Mouse (Mus musculus): ENCODE results near the gene Coro2a. TPM values are rescaled to one million over a fixed set of nuclear protein-coding genes. Genes with fewer than 3 reads are reported as not detected.

The Coro2a gene
- total RNA-seq, 1 experiment = 2.5 TPM

- H3K9ac ChIP-seq (ENCODE audit: insufficient read depth, low read depth, low read length, poor library complexity, severe bottlenecking) = no peak overlapping the region
- H3K4me1 ChIP-seq (ENCODE audit: control insufficient read depth in 2 of 2, insufficient read depth in 2 of 2, low read length in 2 of 2, poor library complexity in 1 of 2) = no peaks in the 10 kb centered on the region
- TF ChIP-seq MAFK (IDR thresholded peaks at IDR 0.05; ENCODE audit: insufficient read depth, low read depth, low read length) = no peak
- no peak for TF ChIP-seq CHD2 (IDR thresholded peaks at IDR 0.05; ENCODE audit: low read depth, low read length)
- TF ChIP-seq ZC3H11A (IDR thresholded peaks at IDR 0.05; ENCODE audit: borderline replicate concordance, low read depth, low read length) = no peak
- no peak for TF ChIP-seq ZNF384 (IDR thresholded peaks at IDR 0.05; ENCODE audit: low read depth, low read length)
- TF ChIP-seq HCFC1 (IDR thresholded peaks at IDR 0.05; ENCODE audit: borderline replicate concordance, insufficient read depth, low read length) = no peak
- no peak overlapping the region for H3K27ac ChIP-seq (ENCODE audit: insufficient read depth, low read depth, low read length, poor library complexity, severe bottlenecking)
- no peaks in the 10 kb centered on the region for H3K36me3 ChIP-seq (ENCODE audit: control insufficient read depth, insufficient read depth, low read length, poor library complexity, severe bottlenecking)
- in situ Hi-C loops (cut with MboI; ENCODE audit: low sequenced_read_pairs in 2 of 2, unreplicated experiment in 2 of 2) = no loop called here
- no peak overlapping the region for H3K4me3 ChIP-seq (ENCODE audit: insufficient read depth in 1 of 2, low read depth in 1 of 2, low read length in 2 of 2, poor library complexity in 1 of 2, severe bottlenecking in 1 of 2)
- no peaks in the 10 kb centered on the region for H3K9me3 ChIP-seq (ENCODE audit: control insufficient read depth, insufficient read depth, low read depth, low read length)
- no peak for DNase-seq (ENCODE audit: low read depth, low spot score)
Observed at GRCm38 (mm10) chr4:46574024-46574753, 27.8 kb downstream of the Coro2a start.

- H3K4me1 ChIP-seq (ENCODE audit: control insufficient read depth in 2 of 2, insufficient read depth in 2 of 2, low read length in 2 of 2, poor library complexity in 1 of 2) = peaks cover 0 to 2% of the 10 kb centered on the region in 2 experiments; a peak in 1 of 4 replicates
- no peak for DNase-seq (ENCODE audit: low read depth, low spot score)
- no peak overlapping the region for H3K9ac ChIP-seq (ENCODE audit: insufficient read depth, low read depth, low read length, poor library complexity, severe bottlenecking)
- H3K27ac ChIP-seq (ENCODE audit: insufficient read depth, low read depth, low read length, poor library complexity, severe bottlenecking) = no peak overlapping the region
- in situ Hi-C loops (cut with MboI; ENCODE audit: low sequenced_read_pairs in 2 of 2, unreplicated experiment in 2 of 2) = no loop called here
- H3K36me3 ChIP-seq (ENCODE audit: control insufficient read depth, insufficient read depth, low read length, poor library complexity, severe bottlenecking) = no peaks in the 10 kb centered on the region
- no peak overlapping the region for H3K4me3 ChIP-seq (ENCODE audit: insufficient read depth in 1 of 2, low read depth in 1 of 2, low read length in 2 of 2, poor library complexity in 1 of 2, severe bottlenecking in 1 of 2)
- no peaks in the 10 kb centered on the region for H3K9me3 ChIP-seq (ENCODE audit: control insufficient read depth, insufficient read depth, low read depth, low read length)
- TF ChIP-seq HCFC1 (IDR thresholded peaks at IDR 0.05; ENCODE audit: borderline replicate concordance, insufficient read depth, low read length) (no peak), ZC3H11A (IDR thresholded peaks at IDR 0.05; ENCODE audit: borderline replicate concordance, low read depth, low read length) (no peak), MAFK (IDR thresholded peaks at IDR 0.05; ENCODE audit: insufficient read depth, low read depth, low read length) (no peak), CHD2 (IDR thresholded peaks at IDR 0.05; ENCODE audit: low read depth, low read length) (no peak), ZNF384 (IDR thresholded peaks at IDR 0.05; ENCODE audit: low read depth, low read length) (no peak)
Observed at GRCm38 (mm10) chr4:46572616-46573015, 29.4 kb downstream of the Coro2a start.

GRCm38 (mm10) chr4:46571744-46572143 lies 30.3 kb downstream of the Coro2a start:
- H3K4me1 ChIP-seq (ENCODE audit: control insufficient read depth in 2 of 2, insufficient read depth in 2 of 2, low read length in 2 of 2, poor library complexity in 1 of 2) = peaks cover 0 to 2% of the 10 kb centered on the region in 2 experiments; a peak in 1 of 4 replicates
- no peaks in the 10 kb centered on the region for H3K9me3 ChIP-seq (ENCODE audit: control insufficient read depth, insufficient read depth, low read depth, low read length)
- H3K36me3 ChIP-seq (ENCODE audit: control insufficient read depth, insufficient read depth, low read length, poor library complexity, severe bottlenecking) = no peaks in the 10 kb centered on the region
- no peak for DNase-seq (ENCODE audit: low read depth, low spot score)
- TF ChIP-seq MAFK (IDR thresholded peaks at IDR 0.05; ENCODE audit: insufficient read depth, low read depth, low read length) = no peak
- TF ChIP-seq ZC3H11A (IDR thresholded peaks at IDR 0.05; ENCODE audit: borderline replicate concordance, low read depth, low read length) = no peak
- no peak for TF ChIP-seq ZNF384 (IDR thresholded peaks at IDR 0.05; ENCODE audit: low read depth, low read length)
- TF ChIP-seq HCFC1 (IDR thresholded peaks at IDR 0.05; ENCODE audit: borderline replicate concordance, insufficient read depth, low read length) = no peak
- no peak for TF ChIP-seq CHD2 (IDR thresholded peaks at IDR 0.05; ENCODE audit: low read depth, low read length)
- H3K9ac ChIP-seq (ENCODE audit: insufficient read depth, low read depth, low read length, poor library complexity, severe bottlenecking) = no peak overlapping the region
- H3K27ac ChIP-seq (ENCODE audit: insufficient read depth, low read depth, low read length, poor library complexity, severe bottlenecking) = no peak overlapping the region
- H3K4me3 ChIP-seq (ENCODE audit: insufficient read depth in 1 of 2, low read depth in 1 of 2, low read length in 2 of 2, poor library complexity in 1 of 2, severe bottlenecking in 1 of 2) = no peak overlapping the region
- in situ Hi-C loops (cut with MboI; ENCODE audit: low sequenced_read_pairs in 2 of 2, unreplicated experiment in 2 of 2) = no loop called here

GRCm38 (mm10) chr4:46569671-46570070 lies 32.3 kb downstream of the Coro2a start:
- TF ChIP-seq MAFK (IDR thresholded peaks at IDR 0.05; ENCODE audit: insufficient read depth, low read depth, low read length) (no peak), ZNF384 (IDR thresholded peaks at IDR 0.05; ENCODE audit: low read depth, low read length) (no peak), CHD2 (IDR thresholded peaks at IDR 0.05; ENCODE audit: low read depth, low read length) (no peak), HCFC1 (IDR thresholded peaks at IDR 0.05; ENCODE audit: borderline replicate concordance, insufficient read depth, low read length) (no peak), ZC3H11A (IDR thresholded peaks at IDR 0.05; ENCODE audit: borderline replicate concordance, low read depth, low read length) (no peak)
- in situ Hi-C loops (cut with MboI; ENCODE audit: low sequenced_read_pairs in 2 of 2, unreplicated experiment in 2 of 2) = no loop called here
- Histone ChIP-seq H3K27ac (ENCODE audit: insufficient read depth, low read depth, low read length, poor library complexity, severe bottlenecking) (no peak overlapping the region), H3K36me3 (ENCODE audit: control insufficient read depth, insufficient read depth, low read length, poor library complexity, severe bottlenecking) (no peaks in the 10 kb centered on the region), H3K9ac (ENCODE audit: insufficient read depth, low read depth, low read length, poor library complexity, severe bottlenecking) (no peak overlapping the region), H3K4me1 (ENCODE audit: control insufficient read depth in 2 of 2, insufficient read depth in 2 of 2, low read length in 2 of 2, poor library complexity in 1 of 2) (peaks cover 0 to 2% of the 10 kb centered on the region in 2 experiments; a peak in 1 of 4 replicates), H3K4me3 (ENCODE audit: insufficient read depth in 1 of 2, low read depth in 1 of 2, low read length in 2 of 2, poor library complexity in 1 of 2, severe bottlenecking in 1 of 2) (no peak overlapping the region), H3K9me3 (ENCODE audit: control insufficient read depth, insufficient read depth, low read depth, low read length) (no peaks in the 10 kb centered on the region)
- no peak for DNase-seq (ENCODE audit: low read depth, low spot score)

Data from ES-E14 (cell line).